Mouse (Mus musculus) intestine, embryonic 16.5 days (tissue): ENCODE data around the gene 4930568D16Rik. TPM values are rescaled to one million over a fixed set of nuclear protein-coding genes. Genes with fewer than 3 reads are reported as not detected.
A peak's percentile ranks its signal among the peaks of the same experiment; 100 is the strongest.

Experiments
- ATAC-seq: fragments of 200-750 bp; cut with Nextera tagmentation; 2 replicates; pipeline ENCODE4 v1.8.0; 2017; ENCODE audit warnings: moderate TSS enrichment, moderate library complexity
- H3K27ac ChIP-seq: fragments of 300-500 bp; sonication (generic); 2 replicates; pipeline ENCODE4 v1.5.1; 2014; ENCODE audit warnings: mild to moderate bottlenecking, low read length
- H3K27me3 ChIP-seq: fragments of 300-500 bp; sonication (generic); replicated peaks from 2 replicates; pipeline ENCODE4 v1.6.1; 2014; ENCODE audit warnings: low read length, control low read depth, mixed read lengths; ENCODE audit not compliant: control insufficient read depth, insufficient read depth
- H3K36me3 ChIP-seq: fragments of 300-500 bp; sonication (generic); 2 replicates; pipeline ENCODE4 v1.6.1; 2014; ENCODE audit warnings: low read length, control low read depth; ENCODE audit not compliant: control insufficient read depth, insufficient read depth
- H3K4me1 ChIP-seq: fragments of 300-500 bp; sonication (generic); 2 replicates; pipeline ENCODE4 v1.6.1; 2014; ENCODE audit warnings: low read length, control low read depth, mixed read lengths; ENCODE audit not compliant: control insufficient read depth, insufficient read depth
- H3K4me2 ChIP-seq: fragments of 300-500 bp; sonication (generic); 2 replicates; pipeline ENCODE4 v1.6.1; 2014; ENCODE audit warnings: low read depth, low read length, control low read depth
- H3K4me3 ChIP-seq: fragments of 300-500 bp; sonication (generic); 2 replicates; pipeline ENCODE4 v1.5.1; 2014; ENCODE audit warnings: mild to moderate bottlenecking, low read length
- H3K9ac ChIP-seq: fragments of 300-500 bp; sonication (generic); 2 replicates; pipeline ENCODE4 v1.6.1; 2014; ENCODE audit warnings: low read depth, low read length
- H3K9me3 ChIP-seq: fragments of 300-500 bp; sonication (generic); 2 replicates; pipeline ENCODE4 v1.6.1; 2016; ENCODE audit warnings: low read length, control low read depth; ENCODE audit not compliant: control insufficient read depth
- WGBS: fragments of 180-500 bp; shearing (Covaris S2); extraction: QIAGEN DNeasy Blood & Tissue Kit; methylation state at CpG from one replicate; pipeline ENCODE4 v1.1.7; 2014; 5-methylcytosine and 5-hydroxymethylcytosine counted together
- polyA plus RNA-seq: library from polyadenylated mRNA; unstranded; fragments of >200 nt; fragmentation: Nextera tagmentation; extraction: Ambion mirVana; gene quantifications from 2 replicates; pipeline ENCODE4 v1.2.1, GENCODE M21; 2015

Gene 4930568D16Rik
- polyA plus RNA-seq, 1 experiment from 2014 or later = not detected

- peak; percentile 84 for ATAC-seq
- H3K36me3 ChIP-seq = no peaks in the 10 kb centered on the region
- no peaks in the 10 kb centered on the region for H3K9me3 ChIP-seq
- no peaks in the 10 kb centered on the region for H3K27me3 ChIP-seq
- no peak overlapping the region for H3K9ac ChIP-seq
- H3K27ac ChIP-seq = no peak overlapping the region
- H3K4me2 ChIP-seq = no peak overlapping the region
- no peak overlapping the region for H3K4me3 ChIP-seq
- WGBS = 64% methylated on average over 10 of the region's 10 CpGs
- peaks cover 5% of the 10 kb centered on the region for H3K4me1 ChIP-seq
Observed at GRCm38 (mm10) chr2:35322404-35323164, 44.9 kb downstream of the 4930568D16Rik start.

GRCm38 (mm10) chr2:35320399-35320798, 47.1 kb downstream of the 4930568D16Rik start:
- Histone ChIP-seq H3K27ac (no peak overlapping the region), H3K4me2 (no peak overlapping the region), H3K9ac (no peak overlapping the region), H3K4me3 (no peak overlapping the region), H3K4me1 (no peaks in the 10 kb centered on the region; the same call in 1 of the 2 replicates), H3K36me3 (no peaks in the 10 kb centered on the region; the same call in 1 of the 2 replicates), H3K9me3 (no peaks in the 10 kb centered on the region), H3K27me3 (no peaks in the 10 kb centered on the region)
- WGBS = 91% methylated on average over 15 of the region's 15 CpGs
- ATAC-seq = no peak

GRCm38 (mm10) chr2:35318405-35318804, 49.1 kb downstream of the 4930568D16Rik start:
- Histone ChIP-seq H3K27ac (no peak overlapping the region), H3K4me2 (no peak overlapping the region), H3K36me3 (no peaks in the 10 kb centered on the region; the same call in 1 of the 2 replicates), H3K4me3 (no peak overlapping the region), H3K9ac (no peak overlapping the region), H3K9me3 (no peaks in the 10 kb centered on the region), H3K27me3 (no peaks in the 10 kb centered on the region), H3K4me1 (no peaks in the 10 kb centered on the region; the same call in 1 of the 2 replicates)
- ATAC-seq = no peak
- 87% methylated on average over 12 of the region's 12 CpGs for WGBS

GRCm38 (mm10) chr2:35317604-35318003, 49.9 kb downstream of the 4930568D16Rik start:
- no peaks in the 10 kb centered on the region; the same call in 1 of the 2 replicates for H3K4me1 ChIP-seq
- 85% methylated on average over 4 of the region's 4 CpGs for WGBS
- no peaks in the 10 kb centered on the region for H3K9me3 ChIP-seq
- no peak overlapping the region for H3K27ac ChIP-seq
- no peak overlapping the region for H3K4me2 ChIP-seq
- H3K36me3 ChIP-seq = no peaks in the 10 kb centered on the region; the same call in 1 of the 2 replicates
- no peaks in the 10 kb centered on the region for H3K27me3 ChIP-seq
- H3K9ac ChIP-seq = no peak overlapping the region
- H3K4me3 ChIP-seq = no peak overlapping the region
- ATAC-seq = no peak

- 51% methylated on average over 3 of the region's 3 CpGs for WGBS
- no peak for ATAC-seq
- Histone ChIP-seq H3K4me2 (no peak overlapping the region), H3K27ac (no peak overlapping the region), H3K4me3 (no peak overlapping the region), H3K4me1 (no peaks in the 10 kb centered on the region), H3K9ac (no peak overlapping the region), H3K36me3 (no peaks in the 10 kb centered on the region; the same call in 1 of the 2 replicates), H3K27me3 (no peaks in the 10 kb centered on the region), H3K9me3 (no peaks in the 10 kb centered on the region)
Observed at GRCm38 (mm10) chr2:35314300-35314699, 53.2 kb downstream of the 4930568D16Rik start.

GRCm38 (mm10) chr2:35309906-35310493, 57.5 kb downstream of the 4930568D16Rik start:
- H3K36me3 ChIP-seq = no peaks in the 10 kb centered on the region
- 80% methylated on average over 4 of the region's 4 CpGs for WGBS
- no peak overlapping the region for H3K27ac ChIP-seq
- no peak for ATAC-seq
- H3K9me3 ChIP-seq = no peaks in the 10 kb centered on the region
- H3K4me2 ChIP-seq = no peak overlapping the region
- H3K4me3 ChIP-seq = no peak overlapping the region
- no peaks in the 10 kb centered on the region for H3K27me3 ChIP-seq
- no peak overlapping the region for H3K9ac ChIP-seq
- no peaks in the 10 kb centered on the region for H3K4me1 ChIP-seq

GRCm38 (mm10) chr2:35308166-35308565, 59.4 kb downstream of the 4930568D16Rik start:
- no peak overlapping the region for H3K27ac ChIP-seq
- no peaks in the 10 kb centered on the region for H3K27me3 ChIP-seq
- H3K4me3 ChIP-seq = no peak overlapping the region
- H3K9ac ChIP-seq = no peak overlapping the region
- H3K4me1 ChIP-seq = no peaks in the 10 kb centered on the region
- no peaks in the 10 kb centered on the region for H3K36me3 ChIP-seq
- no peaks in the 10 kb centered on the region for H3K9me3 ChIP-seq
- no peak for ATAC-seq
- 40% methylated on average over 1 of the region's 1 CpGs for WGBS
- H3K4me2 ChIP-seq = no peak overlapping the region

Other genes starting within 250 kb of the 4930568D16Rik start
- 343 and 359 TPM in 2 replicates for gene Rab14, start 166.6 kb downstream of the 4930568D16Rik start, polyA plus RNA-seq
- 177 TPM in 2 replicates for gene Gsn, start 111.3 kb downstream of the 4930568D16Rik start, polyA plus RNA-seq
- gene Stom, start 30.8 kb downstream of the 4930568D16Rik start, polyA plus RNA-seq = 64.7 and 66.0 TPM in 2 replicates
- gene 4930402F06Rik, start 29.4 kb upstream of the 4930568D16Rik start, polyA plus RNA-seq = not detected in 2 replicates
- gene Ggta1, start 95.5 kb upstream of the 4930568D16Rik start, polyA plus RNA-seq = 13.9 and 14.6 TPM in 2 replicates
- 27.0 and 28.7 TPM in 2 replicates for gene Dab2ip, start 190.5 kb upstream of the 4930568D16Rik start, polyA plus RNA-seq